Mouse (Mus musculus): ENCODE data around the gene Ggn. TPM values are rescaled to one million over a fixed set of nuclear protein-coding genes. Genes with fewer than 3 reads are reported as not detected.

Ggn gene
- polyA plus RNA-seq, 1 experiment from 2014 or later = 0.51 TPM

GRCm38 (mm10) chr7:29146625-29147367 lies 23.2 kb upstream of the Ggn start:
- Histone ChIP-seq H3K27me3 (ENCODE audit: insufficient read depth, poor library complexity, severe bottlenecking) (peaks cover 9% of the 10 kb centered on the region; the same call in 1 of the 2 replicates), H3K4me1 (no peaks in the 10 kb centered on the region), H3K27ac (no peak overlapping the region), H3K9me3 (no peaks in the 10 kb centered on the region), H3K4me3 (no peak overlapping the region), H3K36me3 (no peaks in the 10 kb centered on the region)
- 82% methylated on average over 7 of the region's 7 CpGs for WGBS
- no peak for DNase-seq (ENCODE audit: low spot score)

- no peaks in the 10 kb centered on the region for H3K9me3 ChIP-seq
- no peak overlapping the region for H3K27ac ChIP-seq
- WGBS = 83% methylated on average over 15 of the region's 15 CpGs
- no peaks in the 10 kb centered on the region for H3K4me1 ChIP-seq
- no peaks in the 10 kb centered on the region for H3K36me3 ChIP-seq
- H3K27me3 ChIP-seq (ENCODE audit: insufficient read depth, poor library complexity, severe bottlenecking) = peaks cover 12% of the 10 kb centered on the region; the same call in 1 of the 2 replicates
- no peak for DNase-seq (ENCODE audit: low spot score)
- H3K4me3 ChIP-seq = no peak overlapping the region
Measured at GRCm38 (mm10) chr7:29148771-29149170, 21.2 kb upstream of the Ggn start.

- WGBS = 63% methylated on average over 10 of the region's 10 CpGs
- Histone ChIP-seq H3K27ac (no peak overlapping the region), H3K9me3 (peaks cover 5% of the 10 kb centered on the region; the same call in 1 of the 2 replicates)
Measured at GRCm38 (mm10) chr7:29151486-29151885, 18.5 kb upstream of the Ggn start.

GRCm38 (mm10) chr7:29154018-29154720 lies 15.8 kb upstream of the Ggn start:
- Histone ChIP-seq H3K36me3 (peaks cover 6% of the 10 kb centered on the region; the same call in 1 of the 2 replicates), H3K4me1 (peaks cover 8% of the 10 kb centered on the region), H3K4me3 (no peak overlapping the region), H3K9me3 (peaks cover 5% of the 10 kb centered on the region; the same call in 1 of the 2 replicates), H3K27ac (no peak overlapping the region), H3K27me3 (ENCODE audit: insufficient read depth, poor library complexity, severe bottlenecking) (peaks cover 44% of the 10 kb centered on the region)
- WGBS = 92% methylated on average over 14 of the region's 14 CpGs
- DNase-seq (ENCODE audit: low spot score) = no peak

More at GRCm38 (mm10) chr7:29151486-29151885, 18.5 kb upstream of the Ggn start:
- H3K27me3 ChIP-seq (ENCODE audit: insufficient read depth, poor library complexity, severe bottlenecking) = peaks cover 24% of the 10 kb centered on the region; the same call in 1 of the 2 replicates
- DNase-seq (ENCODE audit: low spot score) = no peak
- H3K36me3 ChIP-seq = peaks cover 6% of the 10 kb centered on the region; the same call in 1 of the 2 replicates
- no peak overlapping the region for H3K4me3 ChIP-seq
- peaks cover 8% of the 10 kb centered on the region for H3K4me1 ChIP-seq

- H3K4me3 ChIP-seq = peak overlapping the region; percentile 96
- H3K27me3 ChIP-seq (ENCODE audit: insufficient read depth, poor library complexity, severe bottlenecking) = peaks cover 50% of the 10 kb centered on the region
- H3K4me1 ChIP-seq = peaks cover 8% of the 10 kb centered on the region
- peak; percentile 91 for DNase-seq (ENCODE audit: low spot score)
- H3K9me3 ChIP-seq = peaks cover 5% of the 10 kb centered on the region; the same call in 1 of the 2 replicates
- 7% methylated on average over 37 of the region's 37 CpGs for whole genome bisulfite sequencing
- peak overlapping the region; percentile 92 for H3K27ac ChIP-seq
- peaks cover 6% of the 10 kb centered on the region; the same call in 1 of the 2 replicates for H3K36me3 ChIP-seq
Measured at GRCm38 (mm10) chr7:29155196-29155837, 14.7 kb upstream of the Ggn start.

GRCm38 (mm10) chr7:29155838-29156782 lies 13.9 kb upstream of the Ggn start, which contains the start of gene Fam98c:
Gene Fam98c (minus strand): TSS chr7:29156234.
- 3% methylated on average over 68 of the region's 68 CpGs for WGBS
- Histone ChIP-seq H3K4me3 (peak within 1 kb of the TSS; percentile 96), H3K27me3 (ENCODE audit: insufficient read depth, poor library complexity, severe bottlenecking) (peaks cover 56% of the 10 kb centered on the region), H3K36me3 (peaks cover 6% of the 10 kb centered on the region; the same call in 1 of the 2 replicates), H3K9me3 (peaks cover 5% of the 10 kb centered on the region; the same call in 1 of the 2 replicates), H3K27ac (peak within 1 kb of the TSS; percentile 92), H3K4me1 (peaks cover 8% of the 10 kb centered on the region)
- DNase-seq (ENCODE audit: low spot score) = peak; percentile 93

- Histone ChIP-seq H3K9me3 (peaks cover 5% of the 10 kb centered on the region; the same call in 1 of the 2 replicates), H3K36me3 (peaks cover 10% of the 10 kb centered on the region; the same call in 1 of the 2 replicates), H3K27ac (no peak overlapping the region), H3K4me3 (no peak overlapping the region), H3K27me3 (ENCODE audit: insufficient read depth, poor library complexity, severe bottlenecking) (peaks cover 59% of the 10 kb centered on the region), H3K4me1 (peaks cover 24% of the 10 kb centered on the region)
- DNase-seq (ENCODE audit: low spot score) = no peak
- WGBS = 2% methylated on average over 5 of the region's 5 CpGs
Measured at GRCm38 (mm10) chr7:29158264-29158663, 11.7 kb upstream of the Ggn start.

- Histone ChIP-seq H3K36me3 (peaks cover 4% of the 10 kb centered on the region; the same call in 1 of the 2 replicates), H3K27me3 (ENCODE audit: insufficient read depth, poor library complexity, severe bottlenecking) (peaks cover 50% of the 10 kb centered on the region), H3K27ac (no peak overlapping the region), H3K4me3 (no peak overlapping the region), H3K9me3 (no peaks in the 10 kb centered on the region), H3K4me1 (peaks cover 16% of the 10 kb centered on the region)
- DNase-seq (ENCODE audit: low spot score) = no peak
- 59% methylated on average over 5 of the region's 5 CpGs for WGBS
Measured at GRCm38 (mm10) chr7:29162294-29162693, 7.7 kb upstream of the Ggn start.

GRCm38 (mm10) chr7:29162750-29163525 lies 7.1 kb upstream of the Ggn start:
- Histone ChIP-seq H3K4me1 (peaks cover 20% of the 10 kb centered on the region), H3K4me3 (no peak overlapping the region), H3K9me3 (no peaks in the 10 kb centered on the region), H3K27me3 (ENCODE audit: insufficient read depth, poor library complexity, severe bottlenecking) (peaks cover 50% of the 10 kb centered on the region), H3K27ac (no peak overlapping the region), H3K36me3 (peaks cover 4% of the 10 kb centered on the region; the same call in 1 of the 2 replicates)
- peak; percentile 88 for DNase-seq (ENCODE audit: low spot score)
- WGBS = 14% methylated on average over 9 of the region's 9 CpGs

GRCm38 (mm10) chr7:29167656-29168055 lies 2.4 kb upstream of the Ggn start:
- Histone ChIP-seq H3K4me3 (peak overlapping the region; percentile 82; the same call in 1 of the 2 replicates), H3K27me3 (ENCODE audit: insufficient read depth, poor library complexity, severe bottlenecking) (peaks cover 43% of the 10 kb centered on the region), H3K9me3 (no peaks in the 10 kb centered on the region), H3K4me1 (peaks cover 57% of the 10 kb centered on the region), H3K27ac (no peak overlapping the region), H3K36me3 (peaks cover 4% of the 10 kb centered on the region; the same call in 1 of the 2 replicates)
- 11% methylated on average over 19 of the region's 19 CpGs for WGBS
- no peak for DNase-seq (ENCODE audit: low spot score)

GRCm38 (mm10) chr7:29168121-29168695 lies 1.8 kb upstream of the Ggn start:
- Histone ChIP-seq H3K27ac (peak overlapping the region; percentile 90; the same call in 1 of the 2 replicates), H3K4me1 (peaks cover 55% of the 10 kb centered on the region)
- 3% methylated on average over 10 of the region's 10 CpGs for WGBS

More at GRCm38 (mm10) chr7:29168121-29168695, 1.8 kb upstream of the Ggn start:
- DNase-seq (ENCODE audit: low spot score) = no peak
- peak overlapping the region; percentile 82 for H3K4me3 ChIP-seq
- H3K9me3 ChIP-seq = no peaks in the 10 kb centered on the region
- H3K27me3 ChIP-seq (ENCODE audit: insufficient read depth, poor library complexity, severe bottlenecking) = peaks cover 49% of the 10 kb centered on the region
- H3K36me3 ChIP-seq = peaks cover 9% of the 10 kb centered on the region

Data from heart, embryonic 10.5 days (tissue).